Mouse (Mus musculus): ENCODE measurements at regions not wholly inside any gene's neighbourhood (a gene's known extent, or its start where the extent isn't known, plus 50 kb on each side); places are given as distances from the start of the nearest gene placed in this dataset.

- no peak for TF ChIP-seq CTCF (IDR thresholded peaks at IDR 0.05; ENCODE audit: low read depth)
- TF ChIP-seq EP300 (IDR thresholded peaks at IDR 0.05; ENCODE audit: low read depth), result no peak
These were observed 60.9 kb upstream of the Mbnl1 start for GRCm38 (mm10) chr3:60411746-60412145.

All from liver, embryonic 14.5 days (tissue).